Mouse (Mus musculus) intestine, embryonic 14.5 days (tissue): ENCODE measurements around the gene Impdh1. TPM values are rescaled to one million over a fixed set of nuclear protein-coding genes. Genes with fewer than 3 reads are reported as not detected.
A peak's percentile ranks its signal among the peaks of the same experiment; 100 is the strongest.

Experiments
- ATAC-seq: fragments of 200-750 bp; cut with Nextera tagmentation; replicated peaks from 2 replicates; pipeline ENCODE4 v1.8.0; 2017; ENCODE audit warnings: low read depth, moderate number of reproducible peaks, moderate TSS enrichment, moderate library complexity; ENCODE audit not compliant: low FRiP score, low TSS enrichment
- DNase-seq: peaks from one replicate; pipeline ENCODE4 v3.0.0-alpha.2; 2018; ENCODE audit warnings: low spot score
- H3K27ac ChIP-seq: fragments of 300-500 bp; sonication (generic); 2 replicates; pipeline ENCODE4 v1.5.1; 2014; ENCODE audit warnings: low read depth, mild to moderate bottlenecking, control low read depth
- H3K27me3 ChIP-seq: fragments of 300-500 bp; sonication (generic); replicated peaks from 2 replicates; pipeline ENCODE4 v1.6.1; 2014; ENCODE audit warnings: low read length, control low read depth; ENCODE audit not compliant: control insufficient read depth, insufficient read depth
- H3K36me3 ChIP-seq: fragments of 300-500 bp; sonication (generic); 2 replicates; pipeline ENCODE4 v1.6.1; 2014; ENCODE audit warnings: low read length, control low read depth; ENCODE audit not compliant: control insufficient read depth, insufficient read depth
- H3K4me1 ChIP-seq: fragments of 300-500 bp; sonication (generic); replicated peaks from 2 replicates; pipeline ENCODE4 v1.6.1; 2014; ENCODE audit warnings: low read length, control low read depth, mixed read lengths; ENCODE audit not compliant: control insufficient read depth, insufficient read depth
- H3K4me2 ChIP-seq: fragments of 300-500 bp; sonication (generic); 2 replicates; pipeline ENCODE4 v1.6.1; 2014; ENCODE audit warnings: low read length
- H3K4me3 ChIP-seq: fragments of 300-500 bp; sonication (generic); 2 replicates; pipeline ENCODE4 v1.5.1; 2014; ENCODE audit warnings: low read depth, low read length, control low read depth, mixed read lengths
- H3K9ac ChIP-seq: fragments of 300-500 bp; sonication (generic); 2 replicates; pipeline ENCODE4 v1.6.1; 2014; ENCODE audit warnings: mild to moderate bottlenecking, low read length
- H3K9me3 ChIP-seq: fragments of 300-500 bp; sonication (generic); 2 replicates; pipeline ENCODE4 v1.6.1; 2016; ENCODE audit warnings: low read length, control low read depth; ENCODE audit not compliant: control insufficient read depth
- WGBS: fragments of 180-500 bp; shearing (Covaris S2); extraction: QIAGEN DNeasy Blood & Tissue Kit; methylation state at CpG from one replicate; pipeline ENCODE4 v1.1.7; 2014; 5-methylcytosine and 5-hydroxymethylcytosine counted together
- polyA plus RNA-seq: library from polyadenylated mRNA; unstranded; fragments of >200 nt; fragmentation: Nextera tagmentation; extraction: Ambion mirVana; gene quantifications from 2 replicates; pipeline ENCODE4 v1.2.1, GENCODE M21; 2014

Gene Impdh1
- 47.5 and 48.1 TPM in 2 replicates for polyA plus RNA-seq

DNA sequence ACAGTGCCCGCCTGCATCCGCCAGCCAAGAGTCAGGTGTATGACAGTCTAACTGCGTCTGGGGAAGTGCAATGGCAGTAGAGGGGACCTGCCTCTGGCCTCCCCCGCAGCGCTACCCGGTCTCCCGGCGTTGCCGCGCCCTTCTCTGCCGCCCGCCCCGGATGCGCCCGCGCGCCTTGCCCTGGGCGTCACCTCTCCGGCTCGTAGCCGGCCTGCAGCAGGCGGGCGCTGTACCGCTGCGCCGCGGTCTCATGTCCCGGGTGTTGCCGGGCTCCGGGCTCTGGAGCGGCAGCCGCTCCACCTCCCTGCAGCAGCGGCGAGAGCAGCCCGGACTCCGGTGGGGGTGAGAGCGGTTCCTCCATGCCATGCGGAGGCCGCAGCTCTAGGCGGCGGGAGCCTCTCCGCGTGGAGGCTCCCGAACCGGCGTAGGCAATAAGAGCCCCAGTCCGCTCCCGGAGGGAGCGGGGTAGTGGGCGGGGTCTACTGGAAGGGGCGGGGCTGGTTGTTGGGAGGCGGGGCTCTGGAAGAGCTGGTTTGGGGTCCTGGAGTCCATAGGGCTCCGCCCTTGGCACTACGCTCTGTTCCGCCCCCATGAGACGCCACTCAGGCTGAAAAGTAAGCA, at the start of gene Impdh1:
Impdh1 (minus strand) TSS at position 484 of the 621 bp plus-strand sequence.
- Histone ChIP-seq H3K4me3 (peak within 1 kb of the TSS; percentile 61), H3K9ac (peak within 1 kb of the TSS; percentile 51), H3K27me3 (peaks cover 15% of the 10 kb centered on the region), H3K4me2 (peak within 1 kb of the TSS; percentile 99), H3K9me3 (no peaks in the 10 kb centered on the region), H3K4me1 (peaks cover 31% of the 10 kb centered on the region), H3K36me3 (no peaks in the 10 kb centered on the region), H3K27ac (no peak within 1 kb of the TSS)
- ATAC-seq (peak; percentile 80), DNase-seq (peak; percentile 94)
- under 1% methylated on average over 56 of the region's 56 CpGs for WGBS

DNA sequence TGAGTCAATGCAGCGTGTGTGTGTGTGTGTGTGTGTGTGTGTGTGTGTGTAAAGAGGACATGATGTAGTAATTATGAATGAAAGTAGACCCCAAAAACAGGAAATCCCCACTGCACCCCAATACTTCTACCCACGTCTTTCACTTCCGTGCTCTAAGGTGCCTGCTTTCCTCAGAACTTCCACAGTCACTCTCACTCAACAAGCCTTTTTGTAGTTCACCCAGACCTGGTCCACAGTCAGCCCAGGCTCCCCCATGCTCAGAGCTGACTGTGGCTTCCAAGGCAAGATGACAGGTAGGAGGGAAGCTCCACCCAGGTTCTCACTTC, 48.3 kb upstream of the Impdh1 start:
- no peaks in the 10 kb centered on the region for H3K9me3 ChIP-seq
- 89% methylated on average over 3 of the region's 3 CpGs for WGBS
- ATAC-seq, result no peak

DNA sequence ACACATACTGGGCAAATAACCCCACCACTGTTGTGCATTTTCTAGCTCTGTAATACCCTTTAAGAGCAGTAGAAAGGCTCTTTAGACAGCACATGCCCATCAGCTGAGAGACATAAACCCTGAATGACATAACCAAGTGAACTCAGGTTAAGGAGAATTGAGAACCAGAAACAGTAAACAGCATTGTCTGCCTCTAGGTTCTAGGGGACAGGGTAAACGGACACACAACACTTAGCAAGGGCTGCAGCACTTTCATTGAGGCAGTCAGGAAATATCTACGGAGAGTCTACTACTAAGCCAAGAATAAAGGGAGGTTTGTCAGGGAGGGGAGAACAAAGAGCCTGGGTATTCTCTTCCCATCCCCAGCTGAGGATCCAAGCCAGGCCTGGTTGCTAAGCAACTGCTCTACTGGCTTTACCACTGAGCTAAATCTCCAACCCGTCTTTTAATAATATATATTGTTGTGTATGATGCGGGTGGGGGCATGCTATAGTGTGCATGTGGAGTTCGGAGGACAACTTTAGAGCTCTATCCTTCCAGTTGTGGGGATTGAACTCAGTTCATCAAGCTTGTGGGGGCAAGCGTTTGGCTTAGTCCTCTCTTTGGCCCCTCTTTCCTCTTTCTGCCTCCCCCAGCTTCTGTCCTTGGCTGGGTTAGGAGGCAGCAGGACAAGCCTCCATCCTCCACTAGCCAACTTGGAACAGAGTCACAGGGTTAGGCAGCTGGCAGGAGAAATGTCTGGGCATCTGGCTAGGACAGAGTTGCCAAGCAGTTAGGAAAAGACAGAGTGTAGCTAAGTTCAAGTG, 47.7 kb upstream of the Impdh1 start:
- no peak overlapping the region for H3K9ac ChIP-seq
- no peaks in the 10 kb centered on the region for H3K9me3 ChIP-seq
- no peaks in the 10 kb centered on the region for H3K4me1 ChIP-seq
- no peak for ATAC-seq
- H3K4me2 ChIP-seq, result no peak overlapping the region
- H3K27ac ChIP-seq, result no peak overlapping the region
- H3K27me3 ChIP-seq, result no peaks in the 10 kb centered on the region
- 64% methylated on average over 6 of the region's 6 CpGs for WGBS
- no peaks in the 10 kb centered on the region for H3K36me3 ChIP-seq
- no peak for DNase-seq
- H3K4me3 ChIP-seq, result no peak overlapping the region

More for the DNA sequence above, 48.3 kb upstream of the Impdh1 start:
- no peak overlapping the region for H3K4me3 ChIP-seq
- H3K36me3 ChIP-seq, result no peaks in the 10 kb centered on the region
- no peak for DNase-seq
- H3K4me2 ChIP-seq, result no peak overlapping the region
- H3K4me1 ChIP-seq, result no peaks in the 10 kb centered on the region
- H3K9ac ChIP-seq, result no peak overlapping the region
- H3K27ac ChIP-seq, result no peak overlapping the region
- no peaks in the 10 kb centered on the region for H3K27me3 ChIP-seq

DNA sequence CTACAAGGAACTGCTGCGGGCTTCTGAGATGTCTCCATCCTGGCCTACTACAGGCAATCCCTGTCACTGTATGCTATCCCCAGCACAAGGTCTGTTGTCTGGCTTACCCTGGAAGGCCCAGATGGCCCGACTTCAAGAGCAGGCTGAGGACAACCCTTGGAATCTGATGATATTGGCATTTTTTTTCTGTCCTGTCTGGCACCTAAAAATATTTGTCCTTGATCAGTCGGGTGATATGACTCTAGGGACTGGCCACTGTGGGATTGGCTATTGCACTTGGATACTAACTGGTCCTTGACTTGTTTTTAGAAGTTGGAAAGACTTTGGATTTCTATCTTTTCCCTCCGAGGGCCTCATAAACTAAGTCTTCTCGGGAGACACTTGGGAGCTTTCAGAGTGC, 45.7 kb upstream of the Impdh1 start:
- no peak overlapping the region for H3K4me2 ChIP-seq
- no peak overlapping the region for H3K4me3 ChIP-seq
- no peak for ATAC-seq

DNA sequence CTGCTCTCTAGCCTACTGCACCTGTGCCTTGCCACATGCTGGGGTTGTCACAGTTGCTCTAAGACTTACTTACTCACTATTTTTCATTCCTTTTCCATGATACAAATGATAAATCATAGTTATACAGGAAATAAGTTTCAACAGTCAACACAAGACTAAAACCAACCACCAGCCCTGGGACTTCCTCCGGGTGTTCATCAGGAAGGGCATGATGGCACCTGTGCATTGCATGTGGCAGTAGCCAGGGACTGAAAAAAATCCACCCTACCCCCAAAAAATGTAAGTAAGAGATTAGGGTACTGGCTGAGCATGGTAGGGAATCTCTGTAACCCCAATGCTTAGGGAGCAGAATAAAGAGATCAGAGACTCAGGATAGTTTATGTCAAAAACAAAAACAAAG, 43.3 kb upstream of the Impdh1 start:
- Histone ChIP-seq H3K36me3 (no peaks in the 10 kb centered on the region), H3K4me3 (no peak overlapping the region), H3K4me2 (no peak overlapping the region), H3K4me1 (no peaks in the 10 kb centered on the region), H3K27me3 (no peaks in the 10 kb centered on the region), H3K9me3 (no peaks in the 10 kb centered on the region), H3K27ac (no peak overlapping the region), H3K9ac (no peak overlapping the region)
- ATAC-seq (no peak), DNase-seq (no peak)
- WGBS, result 80% methylated on average over 1 of the region's 1 CpGs

More for the DNA sequence above, 45.7 kb upstream of the Impdh1 start:
- no peak for DNase-seq
- Histone ChIP-seq H3K27ac (no peak overlapping the region), H3K36me3 (no peaks in the 10 kb centered on the region), H3K4me1 (no peaks in the 10 kb centered on the region), H3K9ac (no peak overlapping the region), H3K9me3 (no peaks in the 10 kb centered on the region), H3K27me3 (no peaks in the 10 kb centered on the region)
- 87% methylated on average over 5 of the region's 5 CpGs for WGBS

DNA sequence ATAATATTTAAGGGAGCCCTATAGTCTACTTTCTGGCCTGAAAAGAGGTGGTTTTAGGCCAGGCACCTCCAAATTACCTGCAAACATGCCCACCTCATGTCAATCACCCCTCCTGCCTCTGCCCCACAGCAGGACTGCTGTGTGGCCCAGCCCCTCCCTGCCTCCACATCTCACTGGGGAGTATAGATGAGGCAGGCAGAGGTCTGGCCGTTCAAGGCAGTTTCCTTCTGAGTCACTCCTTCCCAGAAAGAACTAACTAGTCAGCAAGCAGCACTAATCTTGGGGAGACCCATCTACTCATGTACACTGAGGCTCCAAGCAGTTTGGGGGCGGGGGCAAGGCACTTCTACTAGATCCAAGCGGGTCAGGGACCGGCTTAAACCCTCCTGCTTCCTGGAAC, 30.9 kb upstream of the Impdh1 start:
- 44% methylated on average over 4 of the region's 4 CpGs for WGBS
- H3K9ac ChIP-seq, result no peak overlapping the region
- H3K4me1 ChIP-seq, result no peaks in the 10 kb centered on the region
- H3K4me3 ChIP-seq, result no peak overlapping the region
- no peak overlapping the region for H3K27ac ChIP-seq
- H3K27me3 ChIP-seq, result no peaks in the 10 kb centered on the region
- H3K36me3 ChIP-seq, result no peaks in the 10 kb centered on the region
- no peak for DNase-seq
- no peak overlapping the region for H3K4me2 ChIP-seq
- no peak for ATAC-seq
- no peaks in the 10 kb centered on the region for H3K9me3 ChIP-seq

DNA sequence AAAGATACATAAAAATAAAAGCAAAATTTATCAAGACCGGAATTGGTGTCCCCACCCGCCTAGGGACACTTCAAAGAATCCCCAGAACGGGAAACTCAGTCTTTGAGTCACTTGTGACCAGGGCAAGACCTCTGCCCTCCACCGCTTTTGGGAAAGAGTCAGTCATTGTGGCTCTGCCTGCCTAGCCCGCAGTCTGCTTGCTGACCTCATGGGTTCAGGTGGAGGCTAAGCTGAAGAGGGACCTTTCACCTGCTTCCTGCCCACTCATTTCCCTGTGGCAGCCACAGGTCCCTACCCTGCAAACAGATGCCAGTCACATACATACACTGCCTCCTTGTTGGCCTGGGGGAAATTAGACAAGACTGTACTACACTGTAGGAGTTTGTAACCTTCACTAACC, 30.4 kb upstream of the Impdh1 start:
- H3K9me3 ChIP-seq, result no peaks in the 10 kb centered on the region
- no peaks in the 10 kb centered on the region for H3K27me3 ChIP-seq
- 63% methylated on average over 5 of the region's 5 CpGs for WGBS
- H3K4me3 ChIP-seq, result no peak overlapping the region
- ATAC-seq (no peak; the same call in 1 of the 2 replicates), DNase-seq (no peak)
- no peak overlapping the region for H3K9ac ChIP-seq
- H3K4me1 ChIP-seq, result no peaks in the 10 kb centered on the region
- H3K36me3 ChIP-seq, result no peaks in the 10 kb centered on the region
- no peak overlapping the region for H3K4me2 ChIP-seq
- no peak overlapping the region for H3K27ac ChIP-seq

DNA sequence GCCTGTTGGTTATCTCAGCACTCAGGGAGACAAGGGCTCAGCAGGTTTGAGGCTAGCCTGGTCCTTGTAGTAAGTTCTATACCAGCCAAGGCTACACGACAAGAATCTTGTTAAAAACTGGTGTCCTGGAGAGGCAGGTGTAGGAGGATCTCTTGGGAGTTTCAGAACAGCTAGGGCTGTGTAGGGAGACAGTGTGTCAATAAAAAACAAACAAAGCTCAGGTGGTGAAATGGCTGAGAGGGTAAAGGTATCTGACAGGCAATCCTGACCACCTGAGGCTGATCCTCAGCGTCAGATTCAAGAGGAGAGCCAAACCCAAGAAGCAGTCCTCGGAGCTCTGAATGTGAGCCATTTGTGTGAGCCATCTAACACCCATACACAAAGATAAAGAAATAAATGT, 30.0 kb upstream of the Impdh1 start:
- Histone ChIP-seq H3K9ac (no peak overlapping the region), H3K4me2 (no peak overlapping the region), H3K9me3 (no peaks in the 10 kb centered on the region), H3K27ac (no peak overlapping the region), H3K4me1 (no peaks in the 10 kb centered on the region), H3K27me3 (no peaks in the 10 kb centered on the region), H3K4me3 (no peak overlapping the region), H3K36me3 (no peaks in the 10 kb centered on the region)
- 71% methylated on average over 3 of the region's 3 CpGs for WGBS
- no peak for ATAC-seq
- no peak for DNase-seq
